Mouse (Mus musculus): Measurements from ENCODE around the gene Nap1l1. TPM values are rescaled to one million over a fixed set of nuclear protein-coding genes. Genes with fewer than 3 reads are reported as not detected.
A peak's percentile ranks its signal among the peaks of the same experiment; 100 is the strongest.

The Nap1l1 gene
- polyA plus RNA-seq, 1 experiment from 2014 or later = 67.0 TPM

DNA sequence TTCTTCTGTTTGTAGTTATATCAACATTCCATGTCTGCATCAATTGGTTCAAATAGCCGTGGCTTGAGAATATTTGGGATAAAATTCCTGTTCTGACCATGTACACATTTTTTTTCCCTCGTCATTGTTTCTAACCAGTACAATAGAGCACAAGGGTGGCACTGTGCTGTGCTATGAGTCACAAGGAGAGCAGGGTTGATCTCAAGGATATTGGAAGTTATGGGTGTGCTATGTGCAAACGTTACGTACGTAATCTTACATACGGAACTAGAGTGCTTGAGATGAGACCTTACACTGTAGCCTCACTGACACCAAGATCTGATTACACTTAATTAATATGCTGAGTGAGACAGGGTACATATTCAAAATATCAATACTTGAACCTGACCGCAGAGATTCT, 54.6 kb downstream of the Nap1l1 start:
- Histone ChIP-seq H3K9me3 (replicated peaks; ENCODE audit: control insufficient read depth, low read length) (no peaks in the 10 kb centered on the region), H3K36me3 (ENCODE audit: control insufficient read depth, insufficient read depth) (no peaks in the 10 kb centered on the region), H3K27me3 (ENCODE audit: control insufficient read depth, insufficient read depth, low read depth, low read length) (no peaks in the 10 kb centered on the region), H3K4me1 (ENCODE audit: control insufficient read depth, low read depth, low read length) (no peaks in the 10 kb centered on the region), H3K9ac (ENCODE audit: low read depth, low read length) (no peak overlapping the region), H3K27ac (ENCODE audit: low read length) (no peak overlapping the region), H3K4me3 (ENCODE audit: low read depth, low read length) (no peak overlapping the region), H3K4me2 (ENCODE audit: low read depth, low read length) (no peak overlapping the region)
- ATAC-seq (ENCODE audit: low read depth) = no peak
- 67% methylated on average over 7 of the region's 7 CpGs for WGBS (ENCODE audit: insufficient replicate concordance)

DNA sequence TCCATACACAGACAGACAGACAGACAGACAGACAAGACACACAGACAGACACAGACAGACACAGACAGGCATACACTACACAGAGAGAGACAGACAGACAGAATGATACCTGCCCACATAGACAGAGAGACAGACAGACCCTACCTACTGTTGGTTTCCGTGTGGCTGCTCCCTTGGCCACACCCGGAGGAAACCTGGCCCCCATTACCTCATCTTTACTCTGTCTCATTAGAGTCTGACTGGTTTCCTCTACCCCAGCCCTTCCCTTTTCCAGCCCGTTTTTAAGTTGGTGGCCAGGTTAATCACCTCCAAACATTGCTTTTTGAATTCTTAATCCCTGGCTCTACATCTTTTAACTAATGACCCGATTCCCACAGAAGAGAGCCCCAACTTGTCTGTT, 55.3 kb downstream of the Nap1l1 start:
- Histone ChIP-seq H3K27me3 (ENCODE audit: control insufficient read depth, insufficient read depth, low read depth, low read length) (no peaks in the 10 kb centered on the region), H3K4me1 (ENCODE audit: control insufficient read depth, low read depth, low read length) (no peaks in the 10 kb centered on the region), H3K27ac (ENCODE audit: low read length) (no peak overlapping the region), H3K4me2 (ENCODE audit: low read depth, low read length) (no peak overlapping the region), H3K9ac (ENCODE audit: low read depth, low read length) (no peak overlapping the region), H3K9me3 (replicated peaks; ENCODE audit: control insufficient read depth, low read length) (no peaks in the 10 kb centered on the region), H3K4me3 (ENCODE audit: low read depth, low read length) (no peak overlapping the region), H3K36me3 (ENCODE audit: control insufficient read depth, insufficient read depth) (no peaks in the 10 kb centered on the region)
- no peak for ATAC-seq (ENCODE audit: low read depth)
- 33% methylated on average over 4 of the region's 4 CpGs for WGBS (ENCODE audit: insufficient replicate concordance)

DNA sequence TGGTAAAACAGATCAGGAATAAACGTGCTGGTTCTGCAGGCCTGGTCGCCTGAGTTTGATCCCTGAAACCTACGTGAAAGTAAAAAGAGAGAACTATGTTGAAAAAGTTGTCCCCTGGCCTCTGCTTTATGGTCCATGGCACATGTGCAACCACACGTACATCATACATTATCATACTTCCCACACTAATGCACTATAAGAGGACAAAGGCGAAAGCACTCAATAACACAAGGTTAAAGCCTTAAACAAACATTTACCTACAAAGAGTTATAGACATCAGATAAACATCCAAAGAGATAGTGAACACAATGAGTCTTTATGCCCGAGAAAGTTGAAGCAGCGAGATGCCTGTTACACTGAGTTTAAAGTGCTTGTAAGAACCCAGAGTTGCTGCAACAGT, 57.4 kb downstream of the Nap1l1 start:
- Histone ChIP-seq H3K36me3 (ENCODE audit: control insufficient read depth, insufficient read depth) (no peaks in the 10 kb centered on the region), H3K4me1 (ENCODE audit: control insufficient read depth, low read depth, low read length) (no peaks in the 10 kb centered on the region; the same call in 1 of the 2 replicates), H3K9ac (ENCODE audit: low read depth, low read length) (no peak overlapping the region), H3K27me3 (ENCODE audit: control insufficient read depth, insufficient read depth, low read depth, low read length) (no peaks in the 10 kb centered on the region), H3K27ac (ENCODE audit: low read length) (no peak overlapping the region), H3K9me3 (replicated peaks; ENCODE audit: control insufficient read depth, low read length) (no peaks in the 10 kb centered on the region), H3K4me3 (ENCODE audit: low read depth, low read length) (no peak overlapping the region), H3K4me2 (ENCODE audit: low read depth, low read length) (no peak overlapping the region)
- no peak for ATAC-seq (ENCODE audit: low read depth)
- 55% methylated on average over 7 of the region's 7 CpGs for WGBS (ENCODE audit: insufficient replicate concordance)

DNA sequence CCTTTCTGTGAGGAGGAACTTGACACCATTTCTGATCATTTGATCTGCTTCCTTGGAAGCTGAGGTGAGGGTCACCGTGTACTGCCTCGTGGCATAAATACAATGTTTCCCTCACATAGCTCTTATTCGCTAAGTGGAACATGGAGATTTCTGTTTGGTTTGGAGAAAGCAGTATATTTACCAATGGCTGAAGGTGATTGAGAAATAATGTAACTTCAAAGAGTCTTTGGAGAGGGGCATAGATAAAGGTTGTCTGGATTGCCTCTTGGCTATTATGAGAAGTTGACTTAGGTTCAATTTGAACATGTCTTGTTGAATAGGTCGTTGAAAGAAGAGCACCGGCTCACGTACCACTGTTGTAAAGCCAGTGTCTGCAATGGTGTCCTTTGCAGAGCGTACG, 61.7 kb downstream of the Nap1l1 start:
- WGBS (ENCODE audit: insufficient replicate concordance) = 67% methylated on average over 8 of the region's 8 CpGs
- Histone ChIP-seq H3K4me1 (ENCODE audit: control insufficient read depth, low read depth, low read length) (peaks cover under 1% of the 10 kb centered on the region; the same call in 1 of the 2 replicates), H3K9ac (ENCODE audit: low read depth, low read length) (no peak overlapping the region)

DNA sequence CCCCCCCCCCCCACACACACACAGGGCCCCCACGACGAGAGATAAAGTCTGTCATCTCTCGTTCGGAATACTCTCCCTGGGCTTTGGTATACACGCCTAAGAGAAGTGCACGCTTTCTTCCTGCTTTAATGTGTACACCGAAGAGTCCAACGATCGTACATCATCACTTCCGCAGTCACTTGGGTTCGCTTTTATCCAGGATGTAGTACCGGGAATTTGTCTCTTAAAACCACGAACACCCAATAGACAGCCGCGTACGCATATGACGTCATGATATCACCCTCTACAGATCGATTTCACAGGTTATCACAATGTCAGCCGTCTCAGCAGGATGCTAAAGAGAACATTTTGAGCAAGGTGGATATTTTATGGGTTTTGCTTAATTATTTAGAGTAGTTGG, 64.4 kb downstream of the Nap1l1 start:
- ATAC-seq (ENCODE audit: low read depth) = no peak
- H3K4me3 ChIP-seq (ENCODE audit: low read depth, low read length) = no peak overlapping the region
- no peak overlapping the region for H3K9ac ChIP-seq (ENCODE audit: low read depth, low read length)
- no peak overlapping the region for H3K4me2 ChIP-seq (ENCODE audit: low read depth, low read length)
- no peak overlapping the region for H3K27ac ChIP-seq (ENCODE audit: low read length)
- no peaks in the 10 kb centered on the region for H3K36me3 ChIP-seq (ENCODE audit: control insufficient read depth, insufficient read depth)
- H3K9me3 ChIP-seq (replicated peaks; ENCODE audit: control insufficient read depth, low read length) = no peaks in the 10 kb centered on the region
- no peaks in the 10 kb centered on the region for H3K27me3 ChIP-seq (ENCODE audit: control insufficient read depth, insufficient read depth, low read depth, low read length)
- peaks cover 2% of the 10 kb centered on the region; the same call in 1 of the 2 replicates for H3K4me1 ChIP-seq (ENCODE audit: control insufficient read depth, low read depth, low read length)
- 81% methylated on average over 19 of the region's 19 CpGs for WGBS (ENCODE audit: insufficient replicate concordance)

More for the DNA sequence above, 61.7 kb downstream of the Nap1l1 start:
- H3K36me3 ChIP-seq (ENCODE audit: control insufficient read depth, insufficient read depth) = no peaks in the 10 kb centered on the region
- no peak overlapping the region for H3K27ac ChIP-seq (ENCODE audit: low read length)
- H3K4me3 ChIP-seq (ENCODE audit: low read depth, low read length) = no peak overlapping the region
- ATAC-seq (ENCODE audit: low read depth) = no peak
- H3K9me3 ChIP-seq (replicated peaks; ENCODE audit: control insufficient read depth, low read length) = no peaks in the 10 kb centered on the region
- no peaks in the 10 kb centered on the region for H3K27me3 ChIP-seq (ENCODE audit: control insufficient read depth, insufficient read depth, low read depth, low read length)
- no peak overlapping the region for H3K4me2 ChIP-seq (ENCODE audit: low read depth, low read length)

DNA sequence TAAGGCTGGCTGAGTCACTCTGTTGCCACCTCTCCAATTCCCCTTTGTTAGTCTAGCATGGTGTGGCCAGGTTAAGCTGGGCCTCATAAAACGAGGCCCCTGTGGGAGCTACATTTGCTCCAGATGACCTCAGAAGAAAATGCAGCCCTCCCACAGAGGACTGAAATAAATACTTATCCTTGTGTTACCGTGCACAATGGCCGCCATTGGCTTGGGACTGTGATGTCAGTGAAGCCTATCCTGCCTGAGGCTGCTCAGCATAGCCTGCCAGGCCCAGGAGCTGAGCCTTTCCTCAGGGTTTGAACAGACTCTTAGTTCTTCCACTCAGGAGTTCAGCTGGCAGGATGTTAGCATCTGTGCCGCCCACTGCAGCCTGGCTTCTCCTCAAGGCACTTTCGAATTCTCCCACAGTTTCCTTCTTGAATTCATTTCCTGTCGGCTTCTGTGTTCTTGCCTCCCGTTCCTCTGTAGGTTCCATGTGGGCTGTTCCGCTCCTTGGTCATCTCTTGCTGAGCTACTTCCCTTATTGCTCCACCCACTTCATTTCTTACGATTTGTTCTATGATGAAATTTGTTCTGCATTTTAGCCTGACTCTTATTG, 66.8 kb downstream of the Nap1l1 start:
- Histone ChIP-seq H3K36me3 (ENCODE audit: control insufficient read depth, insufficient read depth) (no peaks in the 10 kb centered on the region), H3K4me1 (ENCODE audit: control insufficient read depth, low read depth, low read length) (peaks cover 15% of the 10 kb centered on the region), H3K27me3 (ENCODE audit: control insufficient read depth, insufficient read depth, low read depth, low read length) (no peaks in the 10 kb centered on the region), H3K27ac (ENCODE audit: low read length) (no peak overlapping the region), H3K4me3 (ENCODE audit: low read depth, low read length) (no peak overlapping the region), H3K9me3 (replicated peaks; ENCODE audit: control insufficient read depth, low read length) (no peaks in the 10 kb centered on the region), H3K4me2 (ENCODE audit: low read depth, low read length) (peak overlapping the region; percentile 33; the same call in 1 of the 2 replicates), H3K9ac (ENCODE audit: low read depth, low read length) (no peak overlapping the region)
- peak; percentile 47 for ATAC-seq (ENCODE audit: low read depth)
- 16% methylated on average over 9 of the region's 9 CpGs for WGBS (ENCODE audit: insufficient replicate concordance)

DNA sequence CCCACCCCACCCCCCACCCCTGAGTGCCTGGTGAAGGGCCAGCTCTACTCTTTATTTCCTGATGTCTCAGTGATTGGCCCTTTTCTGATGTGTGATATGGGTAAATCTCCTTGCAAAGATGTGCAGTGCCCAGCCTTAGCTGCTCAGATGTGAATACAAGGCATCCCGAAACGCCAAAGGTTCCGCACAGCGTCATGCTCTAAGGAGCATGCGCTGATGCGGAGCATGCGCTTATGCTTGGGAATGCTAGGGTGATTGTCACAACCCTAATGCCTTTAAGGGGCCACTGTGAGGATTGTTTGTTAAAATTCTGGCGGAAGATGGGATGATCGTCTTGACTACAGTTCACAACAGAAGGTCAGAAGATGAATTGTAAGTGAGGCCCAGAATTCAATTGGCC, 67.7 kb downstream of the Nap1l1 start:
- no peak for ATAC-seq (ENCODE audit: low read depth)
- H3K27ac ChIP-seq (ENCODE audit: low read length) = no peak overlapping the region
- H3K9me3 ChIP-seq (replicated peaks; ENCODE audit: control insufficient read depth, low read length) = no peaks in the 10 kb centered on the region
- peaks cover 19% of the 10 kb centered on the region for H3K4me1 ChIP-seq (ENCODE audit: control insufficient read depth, low read depth, low read length)
- H3K27me3 ChIP-seq (ENCODE audit: control insufficient read depth, insufficient read depth, low read depth, low read length) = no peaks in the 10 kb centered on the region
- WGBS (ENCODE audit: insufficient replicate concordance) = 85% methylated on average over 9 of the region's 9 CpGs
- H3K4me2 ChIP-seq (ENCODE audit: low read depth, low read length) = no peak overlapping the region
- H3K9ac ChIP-seq (ENCODE audit: low read depth, low read length) = no peak overlapping the region
- no peaks in the 10 kb centered on the region for H3K36me3 ChIP-seq (ENCODE audit: control insufficient read depth, insufficient read depth)
- H3K4me3 ChIP-seq (ENCODE audit: low read depth, low read length) = no peak overlapping the region

DNA sequence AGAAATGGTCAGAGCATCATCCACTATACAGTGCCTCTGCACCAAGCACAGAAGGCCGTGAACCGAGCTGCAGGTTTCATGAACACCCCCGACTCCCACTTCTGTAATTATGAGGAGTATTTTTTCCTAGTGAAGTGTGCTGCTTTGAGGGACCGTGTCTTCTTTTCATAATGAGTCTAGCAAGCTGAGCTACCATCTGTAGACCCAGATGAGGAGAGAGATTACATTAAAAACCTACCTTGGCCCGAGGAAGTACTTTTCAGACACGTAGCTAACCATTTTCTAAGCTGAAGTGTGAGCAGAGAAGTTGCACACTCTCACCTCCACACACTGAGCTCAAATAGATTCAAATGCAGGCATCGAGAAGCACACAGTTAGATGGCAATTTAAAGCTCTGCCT, 70.1 kb downstream of the Nap1l1 start:
- H3K27ac ChIP-seq (ENCODE audit: low read length) = no peak overlapping the region
- no peaks in the 10 kb centered on the region for H3K9me3 ChIP-seq (replicated peaks; ENCODE audit: control insufficient read depth, low read length)
- peaks cover 23% of the 10 kb centered on the region for H3K4me1 ChIP-seq (ENCODE audit: control insufficient read depth, low read depth, low read length)
- no peak overlapping the region for H3K9ac ChIP-seq (ENCODE audit: low read depth, low read length)
- H3K27me3 ChIP-seq (ENCODE audit: control insufficient read depth, insufficient read depth, low read depth, low read length) = no peaks in the 10 kb centered on the region
- H3K4me2 ChIP-seq (ENCODE audit: low read depth, low read length) = no peak overlapping the region
- H3K4me3 ChIP-seq (ENCODE audit: low read depth, low read length) = no peak overlapping the region
- WGBS (ENCODE audit: insufficient replicate concordance) = 60% methylated on average over 7 of the region's 7 CpGs
- no peaks in the 10 kb centered on the region for H3K36me3 ChIP-seq (ENCODE audit: control insufficient read depth, insufficient read depth)
- ATAC-seq (ENCODE audit: low read depth) = no peak

DNA sequence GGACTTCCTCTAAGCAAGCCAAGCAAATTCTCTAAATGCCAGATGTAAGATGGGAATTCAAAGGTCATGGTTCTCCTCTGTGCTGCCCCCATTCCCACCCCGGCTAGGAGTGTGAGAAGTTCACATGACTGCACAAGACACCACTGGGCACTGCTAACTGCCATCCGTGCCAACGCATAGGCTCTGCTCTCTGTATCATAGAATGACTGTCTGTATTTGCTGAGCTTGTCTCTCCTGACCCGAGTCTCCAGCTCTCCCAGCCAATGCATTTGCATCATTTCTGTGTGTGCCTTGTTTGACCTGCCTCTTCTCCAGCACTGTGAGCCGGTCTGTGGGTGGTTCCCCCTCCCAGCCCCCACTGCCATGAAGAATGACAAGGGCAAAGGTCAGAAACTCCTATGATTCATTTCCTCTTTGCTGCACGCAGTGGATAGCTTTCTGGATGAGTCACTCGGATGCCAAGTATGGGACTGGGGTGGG, 70.8 kb downstream of the Nap1l1 start:
- Histone ChIP-seq H3K4me1 (ENCODE audit: control insufficient read depth, low read depth, low read length) (peaks cover 23% of the 10 kb centered on the region), H3K36me3 (ENCODE audit: control insufficient read depth, insufficient read depth) (no peaks in the 10 kb centered on the region), H3K27ac (ENCODE audit: low read length) (peak overlapping the region; percentile 42), H3K4me3 (ENCODE audit: low read depth, low read length) (no peak overlapping the region), H3K4me2 (ENCODE audit: low read depth, low read length) (peak overlapping the region; percentile 7; the same call in 1 of the 2 replicates), H3K27me3 (ENCODE audit: control insufficient read depth, insufficient read depth, low read depth, low read length) (no peaks in the 10 kb centered on the region), H3K9me3 (replicated peaks; ENCODE audit: control insufficient read depth, low read length) (no peaks in the 10 kb centered on the region), H3K9ac (ENCODE audit: low read depth, low read length) (no peak overlapping the region)
- peak; percentile 76 for ATAC-seq (ENCODE audit: low read depth)
- 23% methylated on average over 7 of the region's 7 CpGs for WGBS (ENCODE audit: insufficient replicate concordance)

Data from liver, embryonic 16.5 days (tissue).